Mouse (Mus musculus) activated CD4-positive, CD25-positive, alpha-beta regulatory T cell, adult 4 months (primary cell): Measurements from ENCODE around the gene Lpar6. TPM values are rescaled to one million over a fixed set of nuclear protein-coding genes. Genes with fewer than 3 reads are reported as not detected.

ENCODE experiments used
- ATAC-seq: one replicate; pipeline ENCODE4 v1.8.0; 2017
- polyA plus RNA-seq, 2 experiments: library from polyadenylated mRNA; unstranded; fragments of 100-300 nt; shearing (Covaris generic); gene quantifications; one replicate each; pipeline ENCODE4 v1.2.1; 2017

Gene Lpar6
- polyA plus RNA-seq, result 10 to 100 TPM; 41.7 to 50.0 TPM

DNA sequence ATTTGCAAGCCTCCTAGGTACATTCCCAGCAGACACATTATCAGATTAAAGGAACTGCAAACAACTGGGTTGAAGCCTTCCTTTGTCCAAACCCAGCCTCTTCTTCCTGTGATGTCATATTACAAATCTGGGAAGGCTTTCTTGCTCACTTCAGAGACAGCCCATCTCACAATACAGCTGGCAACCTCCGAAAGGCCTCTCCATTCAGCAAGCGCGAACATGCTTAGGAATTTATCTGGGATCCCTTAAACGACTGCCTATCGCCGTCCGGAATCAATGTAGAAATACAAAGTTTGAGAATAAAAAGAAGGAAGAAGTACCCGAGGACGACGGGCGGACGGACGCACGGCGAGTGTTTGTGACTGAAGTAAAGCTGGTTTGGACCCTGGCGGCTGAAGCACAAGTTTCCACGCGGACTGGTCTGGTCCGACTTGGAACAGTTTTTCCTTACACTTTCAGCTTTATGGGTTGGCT, at the start of gene Lpar6:
TSS of gene Lpar6 (plus strand) at position 48 of the 474 bp plus-strand sequence.
- ATAC-seq, result peak; percentile 59

DNA sequence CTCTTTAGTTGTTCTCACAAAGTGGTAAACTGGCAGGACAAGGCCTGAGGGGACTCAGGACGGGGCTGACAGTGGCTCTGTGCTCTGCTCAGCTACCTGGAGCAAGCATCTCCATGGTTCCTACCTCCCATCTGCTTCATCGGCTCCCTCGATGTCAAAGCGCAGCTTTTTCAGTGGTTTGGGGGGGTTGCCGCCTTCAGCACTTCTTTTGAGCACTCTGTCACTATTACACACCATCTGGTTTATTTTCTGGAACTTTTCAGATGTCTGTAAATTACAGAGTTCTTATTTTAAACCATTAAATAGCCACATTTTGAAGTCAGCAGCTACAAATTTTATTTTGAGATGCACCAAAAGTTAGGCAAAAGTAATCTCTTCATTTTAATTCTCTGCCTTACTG, 38.6 kb upstream of the Lpar6 start:
- ATAC-seq, result no peak

DNA sequence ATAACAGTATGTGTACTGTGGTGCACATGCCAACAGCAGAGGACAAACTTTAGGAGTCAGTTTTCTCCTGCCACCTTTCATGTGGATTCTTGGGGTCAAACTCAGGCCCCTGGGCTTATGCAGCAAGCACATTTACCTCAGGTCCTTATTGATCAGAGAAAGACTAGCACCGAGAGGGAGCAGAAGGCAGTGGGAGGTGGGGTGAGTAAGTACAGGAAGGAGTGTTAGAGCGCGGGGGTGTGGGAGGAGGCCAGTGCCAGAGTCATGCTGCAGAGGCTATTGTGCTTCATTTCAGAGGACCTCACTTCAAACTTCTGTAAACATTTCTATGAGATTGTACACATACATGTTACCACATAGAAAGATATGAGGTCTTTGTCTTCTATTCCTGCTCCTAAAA, 36.2 kb upstream of the Lpar6 start:
- no peak for ATAC-seq

DNA sequence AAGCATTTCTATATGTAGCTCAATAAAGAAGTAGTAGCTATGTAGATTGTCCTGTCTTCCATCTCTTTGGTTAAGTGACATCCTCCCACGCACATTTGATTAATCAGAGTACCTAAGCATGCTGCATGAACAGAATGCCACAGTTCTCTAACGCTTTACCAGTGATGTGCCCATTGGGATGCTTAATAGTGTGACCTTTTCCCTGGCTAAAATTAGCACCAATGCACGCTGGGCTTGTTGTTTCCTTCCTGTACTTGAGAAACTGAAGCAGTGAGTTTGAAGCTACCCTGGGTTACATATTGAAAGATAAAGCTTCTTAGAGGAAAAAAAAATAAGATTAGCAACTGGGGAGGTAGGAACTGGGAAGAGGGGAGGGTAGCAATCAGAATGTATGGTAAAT, 33.7 kb upstream of the Lpar6 start:
- ATAC-seq, result no peak

DNA sequence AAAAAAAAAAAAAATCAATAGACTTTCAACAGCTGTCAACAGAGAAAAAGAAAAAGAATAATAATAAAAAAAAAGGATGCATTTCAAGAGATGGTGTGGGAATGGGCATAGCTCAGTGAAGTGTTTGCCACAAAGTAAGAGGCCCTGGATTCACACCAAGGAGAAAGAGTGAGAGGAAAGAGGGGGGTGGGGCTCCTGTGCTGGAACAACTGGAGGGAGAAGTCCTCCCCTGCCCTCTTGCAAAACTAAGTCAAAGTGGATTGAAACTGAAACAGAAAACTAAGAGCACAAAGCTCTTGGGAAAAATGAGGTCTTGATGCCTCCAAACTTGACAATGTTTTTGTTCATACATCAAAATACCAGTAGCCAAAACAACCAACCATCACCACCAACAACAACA, 28.4 kb upstream of the Lpar6 start:
- ATAC-seq, result no peak

DNA sequence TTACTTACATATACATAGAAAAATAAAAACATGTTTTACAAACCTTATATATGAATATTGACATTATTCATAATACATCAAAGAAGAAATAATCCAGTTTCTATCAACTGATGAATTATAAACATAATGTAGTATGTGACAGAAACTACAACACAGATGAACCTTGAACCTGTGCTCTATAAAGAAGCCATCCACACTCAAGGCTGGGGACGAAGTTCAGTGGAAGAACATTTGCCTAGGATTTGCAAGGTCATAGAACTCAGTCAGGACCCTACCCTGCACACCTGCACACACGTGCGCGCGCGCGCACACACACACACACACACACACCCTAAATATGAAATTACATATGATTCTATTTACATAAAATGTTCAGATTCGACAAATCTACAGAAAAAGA, 27.5 kb upstream of the Lpar6 start:
- no peak for ATAC-seq

DNA sequence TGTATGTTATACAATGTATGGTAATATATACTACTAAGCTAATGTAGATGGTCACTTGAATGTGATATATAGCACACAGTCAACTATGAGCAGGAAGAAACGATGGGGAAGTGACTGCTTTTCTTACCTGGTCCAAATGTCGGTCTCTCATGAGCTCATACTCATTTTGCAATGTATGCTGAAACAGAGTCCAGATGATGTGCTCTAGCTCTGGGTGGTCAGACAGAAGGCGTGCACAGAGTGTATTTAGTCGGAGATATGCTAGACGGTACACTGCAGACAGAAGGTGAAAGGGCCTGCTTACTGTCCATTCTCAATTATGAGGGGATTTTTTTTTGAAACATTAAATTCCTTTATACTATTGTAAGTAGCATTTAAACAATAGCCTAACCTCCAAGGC, 26.2 kb upstream of the Lpar6 start:
- ATAC-seq, result no peak

DNA sequence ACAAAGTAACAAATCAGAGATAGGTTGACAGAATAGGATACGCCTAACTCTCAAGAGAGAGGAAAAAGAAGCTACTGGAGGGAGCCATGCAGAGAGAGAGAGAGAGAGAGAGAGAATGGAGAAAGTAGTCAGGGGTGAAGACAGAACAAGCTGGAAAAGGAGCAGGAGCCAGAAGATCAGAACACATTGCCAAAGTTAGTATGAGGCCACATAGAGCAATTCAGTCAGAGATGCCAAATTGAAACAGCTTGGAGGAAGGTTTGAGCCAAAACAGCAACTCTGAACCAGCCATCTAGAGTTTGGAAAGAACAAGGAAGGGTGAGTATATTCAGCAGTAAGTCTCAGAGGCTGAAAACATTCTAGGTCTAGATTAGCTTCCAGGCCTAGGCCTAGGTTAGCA, 20.6 kb upstream of the Lpar6 start:
- no peak for ATAC-seq

DNA sequence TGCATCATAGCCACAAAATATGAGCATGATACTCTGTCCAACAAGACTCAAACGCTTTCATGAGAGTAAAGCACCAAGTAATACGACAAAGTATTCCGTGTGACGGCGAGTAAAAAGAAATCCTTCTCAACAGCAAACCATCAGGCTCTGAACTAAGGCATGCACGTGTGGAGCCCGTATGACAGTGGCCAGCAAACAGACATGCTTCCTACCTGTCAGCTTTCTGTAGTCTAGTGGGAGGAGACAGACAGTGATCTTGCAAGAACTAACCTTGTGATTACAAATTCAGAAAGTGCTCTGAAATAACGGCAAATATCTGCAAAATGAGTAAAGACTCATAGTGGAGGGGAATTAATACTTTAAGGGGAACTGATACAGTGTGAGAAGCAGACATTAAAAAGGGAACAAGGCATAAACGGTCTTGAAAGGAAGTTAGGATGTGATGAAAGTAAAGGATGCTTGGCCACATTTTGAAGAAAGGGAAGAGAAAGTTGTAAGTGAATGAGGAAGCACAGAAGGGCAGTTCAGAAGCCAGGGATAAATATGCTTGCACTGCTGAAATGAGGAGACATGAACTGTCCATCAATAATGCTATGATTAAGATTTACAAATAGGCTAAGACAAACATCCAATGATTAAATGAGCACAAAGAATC, 15.3 kb upstream of the Lpar6 start:
- ATAC-seq, result no peak

DNA sequence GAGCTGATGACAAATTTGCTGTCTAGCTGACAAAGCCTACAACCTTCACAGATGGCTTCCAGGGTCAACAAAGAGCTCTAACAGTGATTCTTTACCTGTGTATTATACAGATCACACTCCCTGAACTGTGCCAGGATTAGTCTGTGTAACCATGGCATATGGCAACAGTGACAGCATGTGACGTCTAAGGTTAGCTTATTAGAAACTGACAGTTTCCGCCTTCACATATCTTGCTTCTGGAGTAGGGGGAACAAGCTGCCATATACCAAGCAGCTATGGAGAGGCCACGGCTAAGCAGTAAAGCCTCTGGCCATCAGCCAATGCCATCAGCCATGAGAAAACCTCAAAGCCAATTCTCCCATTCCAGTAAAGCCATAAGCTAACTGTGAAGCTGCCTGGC, 11.3 kb upstream of the Lpar6 start:
- no peak for ATAC-seq

DNA sequence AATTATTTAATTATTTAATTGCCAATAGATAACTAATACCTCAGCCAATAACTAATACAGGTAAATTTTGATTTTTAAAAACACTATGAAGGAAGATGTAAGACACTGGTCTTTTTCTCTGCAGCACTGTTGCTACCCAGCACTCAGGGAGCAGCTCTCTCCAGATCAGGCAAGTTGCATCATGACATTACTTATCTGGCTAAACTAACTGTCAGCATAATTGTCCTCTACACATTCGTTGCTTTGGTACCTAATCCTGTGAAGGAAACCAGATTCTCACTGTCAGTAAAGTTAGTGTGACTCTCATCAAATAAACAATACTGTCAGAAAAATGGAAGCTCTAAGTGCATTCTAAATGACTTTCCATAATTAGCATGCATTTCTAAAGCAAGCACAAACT, 10.8 kb upstream of the Lpar6 start:
- ATAC-seq, result no peak

DNA sequence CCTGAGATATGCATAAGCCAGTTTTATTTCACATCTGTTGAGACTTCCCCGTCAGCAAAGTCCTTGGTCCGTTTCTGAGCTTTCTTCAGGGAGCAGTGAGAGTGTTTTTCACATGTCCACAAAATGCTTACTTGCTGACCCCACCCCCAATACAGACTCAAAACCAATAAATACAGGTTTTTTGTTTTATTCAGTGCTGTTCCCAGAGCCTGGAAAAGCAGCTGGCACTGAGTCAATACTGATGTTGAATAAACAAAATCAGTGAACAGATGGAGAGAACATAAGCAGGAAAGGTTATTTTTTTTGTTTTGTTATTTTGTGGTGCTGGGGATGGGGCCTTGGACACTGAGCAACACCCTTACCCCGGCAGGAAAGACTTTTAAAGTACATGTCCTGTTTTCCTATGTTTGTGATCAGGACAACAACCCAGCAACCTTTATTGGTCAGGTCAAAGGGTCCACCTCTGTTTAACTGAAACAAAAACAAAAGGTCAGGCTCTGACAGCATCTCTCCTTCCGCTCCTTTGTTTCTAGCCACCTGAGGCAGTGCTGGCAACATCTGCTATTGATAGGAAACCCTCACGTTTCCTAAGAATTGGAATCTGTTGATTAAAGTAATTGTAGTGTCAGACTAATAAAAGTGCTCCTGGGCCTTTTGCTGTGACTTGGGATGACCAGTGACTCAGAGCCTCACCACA, 6.3 kb upstream of the Lpar6 start:
- no peak for ATAC-seq

DNA sequence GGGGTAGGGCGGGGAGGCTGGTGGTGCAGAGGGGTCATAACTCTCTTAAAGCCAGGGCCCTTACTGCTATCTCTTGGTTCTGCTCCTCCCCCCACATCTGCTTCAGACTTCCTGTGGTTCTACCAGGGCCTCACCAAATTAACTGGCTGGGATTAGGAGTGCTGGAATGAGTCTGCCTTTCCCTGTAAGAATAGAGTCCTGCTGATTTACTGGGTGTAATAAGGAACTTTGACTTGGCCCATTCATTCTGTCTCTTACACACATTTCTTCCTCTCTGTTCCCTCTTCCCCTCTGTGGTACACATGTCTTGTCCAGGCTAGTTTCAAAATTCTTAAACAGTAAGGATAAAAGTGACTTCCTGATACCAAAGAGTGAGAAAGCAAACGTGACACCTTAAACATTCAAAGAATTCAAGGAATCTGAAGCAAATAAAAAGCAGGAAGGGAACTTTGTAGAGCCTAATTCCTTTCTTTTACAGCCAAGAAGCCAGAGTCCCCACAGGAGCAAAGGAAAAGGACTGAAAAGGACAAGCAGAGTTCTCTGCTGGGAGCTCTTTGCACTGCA, 3.1 kb upstream of the Lpar6 start:
- no peak for ATAC-seq

DNA sequence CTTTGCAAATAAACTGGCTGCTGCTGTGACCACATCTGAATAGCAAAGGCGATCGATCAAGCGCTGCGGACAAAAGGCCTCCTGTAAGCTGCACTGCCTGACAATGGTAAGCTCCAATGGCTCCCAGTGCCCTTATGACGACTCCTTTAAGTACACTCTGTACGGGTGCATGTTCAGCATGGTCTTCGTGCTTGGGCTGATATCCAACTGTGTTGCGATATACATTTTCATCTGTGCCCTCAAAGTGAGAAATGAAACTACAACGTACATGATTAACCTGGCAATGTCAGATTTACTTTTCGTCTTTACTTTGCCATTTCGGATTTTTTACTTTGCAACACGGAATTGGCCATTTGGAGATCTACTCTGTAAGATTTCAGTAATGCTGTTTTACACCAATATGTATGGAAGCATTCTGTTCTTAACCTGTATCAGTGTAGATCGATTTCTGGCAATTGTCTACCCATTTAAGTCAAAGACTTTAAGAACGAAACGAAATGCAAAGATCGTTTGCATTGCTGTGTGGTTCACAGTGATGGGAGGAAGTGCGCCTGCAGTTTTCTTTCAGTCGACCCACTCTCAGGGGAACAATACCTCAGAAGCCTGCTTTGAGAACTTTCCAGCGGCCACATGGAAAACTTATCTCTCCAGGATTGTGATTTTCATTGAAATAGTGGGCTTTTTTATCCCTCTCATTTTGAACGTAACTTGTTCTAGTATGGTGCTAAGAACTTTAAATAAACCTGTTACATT, 979 bp downstream of the Lpar6 start:
- ATAC-seq, result peak; percentile 44

DNA sequence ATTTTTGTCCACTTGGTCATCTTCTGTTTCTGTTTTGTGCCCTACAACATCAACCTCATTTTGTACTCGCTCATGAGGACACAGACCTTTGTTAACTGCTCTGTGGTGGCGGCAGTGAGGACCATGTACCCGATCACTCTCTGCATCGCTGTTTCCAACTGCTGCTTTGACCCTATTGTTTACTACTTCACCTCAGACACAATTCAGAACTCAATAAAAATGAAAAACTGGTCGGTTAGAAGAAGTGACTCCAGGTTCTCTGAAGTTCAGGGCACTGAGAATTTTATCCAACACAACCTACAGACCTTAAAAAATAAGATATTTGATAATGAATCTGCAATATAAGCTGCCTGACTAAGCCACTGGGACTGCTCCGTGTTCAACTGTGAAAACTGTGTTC, 1.6 kb downstream of the Lpar6 start:
- ATAC-seq, result no peak

DNA sequence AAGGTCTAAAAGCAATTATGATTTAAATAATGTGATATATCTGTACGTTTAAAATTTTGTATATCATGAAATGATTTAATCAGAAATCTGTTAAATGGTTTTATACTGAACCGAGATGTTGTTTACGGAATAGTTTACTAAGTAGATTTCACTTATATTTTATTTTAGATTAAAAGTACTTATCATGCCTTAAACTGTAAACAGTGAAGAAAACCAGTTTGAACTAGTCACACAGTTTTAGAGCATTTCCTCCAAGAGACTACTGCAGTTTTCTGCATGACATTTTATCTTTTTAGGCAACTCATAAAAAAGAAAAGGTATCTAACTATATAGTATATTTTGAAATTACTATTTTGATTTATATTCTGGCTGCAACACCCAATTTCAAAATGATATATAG, 2.2 kb downstream of the Lpar6 start:
- ATAC-seq, result no peak

DNA sequence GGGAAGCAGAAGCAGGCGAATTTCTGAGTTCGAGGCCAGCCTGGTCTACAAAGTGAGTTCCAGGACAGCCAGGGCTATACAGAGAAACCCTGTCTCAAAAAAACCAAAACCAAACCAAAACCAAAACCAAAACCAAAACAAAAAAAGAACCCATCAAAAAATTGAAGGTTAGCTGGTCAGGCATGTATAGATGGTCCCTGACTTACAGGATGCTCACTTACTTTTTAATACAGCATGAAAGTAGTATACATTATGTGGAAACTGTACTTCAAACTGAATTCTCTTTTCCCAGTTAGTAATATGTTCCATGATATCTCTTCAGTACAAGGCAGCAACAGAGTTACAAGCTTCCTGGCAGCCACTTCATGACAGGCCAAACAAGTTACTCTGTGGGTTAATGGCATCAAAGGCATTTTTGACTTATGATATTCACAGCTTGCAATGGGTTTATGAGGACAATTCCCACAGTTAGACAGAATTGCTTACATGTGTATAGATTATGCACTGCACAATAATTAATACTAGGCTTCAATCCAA, 6.4 kb downstream of the Lpar6 start:
- ATAC-seq, result peak; percentile 47

DNA sequence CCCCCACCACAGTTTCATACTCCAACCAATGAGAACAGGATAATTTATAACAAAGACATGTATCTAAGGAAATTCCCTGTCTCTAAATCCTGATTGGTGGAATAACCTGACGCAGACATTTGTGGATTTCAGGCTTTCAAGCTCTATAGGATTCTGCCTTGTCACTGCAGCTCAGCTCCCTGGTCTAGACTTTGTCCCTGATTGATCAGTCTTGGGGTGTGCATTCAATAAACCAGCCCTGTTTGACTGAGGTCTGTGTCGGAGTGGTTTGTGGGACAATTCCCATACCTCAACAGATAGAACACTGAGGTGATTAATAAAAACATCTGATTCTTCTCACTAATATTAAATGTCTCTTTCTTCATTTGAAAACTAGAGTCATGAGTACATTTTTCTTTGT, 12.4 kb downstream of the Lpar6 start:
- no peak for ATAC-seq

DNA sequence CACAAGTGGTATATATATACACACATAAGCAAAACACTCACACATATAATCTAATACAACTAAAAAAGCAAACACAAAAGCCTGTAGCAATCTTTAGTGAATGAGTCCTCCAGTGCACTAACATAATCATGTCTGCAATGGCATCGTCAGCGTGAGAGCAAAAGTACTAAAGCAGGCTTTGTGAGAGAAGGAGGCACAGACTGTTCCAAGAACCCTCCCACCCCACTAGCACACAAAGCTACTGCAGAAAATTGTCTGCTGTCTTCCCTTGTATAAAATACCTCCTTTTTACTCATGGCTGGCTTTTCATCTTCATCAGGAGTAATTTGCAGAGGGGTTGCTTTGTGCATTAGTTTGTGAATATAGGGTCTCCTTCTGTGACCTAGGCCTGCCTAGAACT, 14.6 kb downstream of the Lpar6 start:
- no peak for ATAC-seq

DNA sequence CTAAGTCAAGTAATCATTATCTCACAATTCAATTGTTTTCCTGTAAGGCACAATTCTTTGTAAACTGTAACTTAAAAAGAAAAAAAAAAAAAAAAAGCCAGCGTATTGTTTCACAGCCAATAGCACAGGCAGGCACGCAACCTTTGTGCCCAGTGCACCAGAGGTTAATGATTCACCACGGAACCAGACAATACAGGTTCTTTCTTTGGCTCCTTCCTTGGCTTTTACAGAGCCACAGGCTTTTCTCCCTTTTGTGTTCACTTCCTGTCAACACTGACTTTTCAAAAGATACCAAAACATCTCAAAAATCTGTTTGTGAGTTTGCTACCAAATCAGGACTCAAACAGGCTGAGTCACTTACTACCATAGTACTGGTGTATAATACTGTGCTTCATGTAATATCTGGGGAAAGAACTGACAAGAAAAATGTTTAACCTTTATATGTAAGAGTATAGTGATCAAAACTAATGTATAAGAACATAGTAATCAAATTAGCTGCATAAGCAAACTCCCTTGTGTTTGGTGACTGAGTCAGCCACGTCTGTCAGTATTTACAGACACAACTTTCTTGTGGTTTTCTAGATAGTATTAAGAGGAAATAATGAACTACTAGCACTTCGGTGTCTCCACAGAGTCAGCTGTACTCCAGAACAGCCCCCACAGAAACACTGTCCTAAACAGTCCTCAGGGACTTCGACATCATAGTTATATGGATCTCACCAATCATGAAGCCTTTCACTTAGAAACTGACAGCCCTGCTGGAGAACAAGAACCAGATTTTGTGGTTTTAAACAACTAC, 16.0 kb downstream of the Lpar6 start:
- peak; percentile 68 for ATAC-seq

DNA sequence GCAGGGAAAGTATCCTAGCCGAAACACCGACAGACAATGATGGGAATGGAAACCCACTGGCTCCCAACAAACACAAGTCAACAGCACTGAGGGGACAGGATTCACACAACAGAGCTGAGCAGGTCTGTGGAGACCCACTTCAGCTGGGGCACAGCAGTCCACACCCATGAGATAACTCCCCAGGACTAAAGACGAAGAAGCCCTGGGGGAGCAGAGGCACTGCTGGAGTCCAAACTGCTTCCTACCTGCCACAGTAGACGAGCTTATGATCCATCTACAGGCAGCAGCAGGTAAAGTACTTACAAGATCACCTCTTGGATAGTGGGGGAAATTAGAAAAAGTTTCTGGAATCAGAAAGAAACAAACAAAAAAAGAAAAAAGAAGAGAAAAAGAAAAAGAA, 16.7 kb downstream of the Lpar6 start:
- no peak for ATAC-seq

DNA sequence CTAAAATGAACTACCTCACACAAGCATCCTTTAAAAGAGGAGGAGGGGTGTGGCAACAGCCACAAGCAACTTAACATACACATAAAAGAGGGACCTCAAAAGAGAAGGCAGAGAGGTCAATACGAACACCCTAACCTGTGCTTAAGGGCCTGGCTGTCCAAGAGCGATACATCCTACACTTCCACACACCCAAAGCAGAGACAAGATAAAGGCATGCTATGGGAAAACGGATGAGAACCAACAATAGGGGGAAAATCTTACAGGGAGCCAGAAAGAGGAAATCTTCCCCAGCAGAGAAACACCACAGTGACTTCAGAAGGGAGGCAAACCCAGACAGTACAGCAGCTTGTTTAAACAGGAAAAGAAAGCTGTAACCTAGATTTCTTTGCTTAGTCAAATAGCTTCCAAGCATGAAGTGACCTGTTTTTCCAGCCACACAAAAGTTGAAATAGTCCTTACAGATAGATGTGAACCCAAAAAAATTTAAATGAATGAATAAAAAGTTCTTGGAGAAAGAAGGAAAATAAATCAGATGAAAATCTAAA, 17.8 kb downstream of the Lpar6 start:
- no peak for ATAC-seq
